Mouse (Mus musculus) neural tube, embryonic 15.5 days (tissue): ENCODE results near the gene Syt12. TPM values are rescaled to one million over a fixed set of nuclear protein-coding genes. Genes with fewer than 3 reads are reported as not detected.
A peak's percentile ranks its signal among the peaks of the same experiment; 100 is the strongest.
"Not testable (repeated sequence)": the region's sequence is repeated elsewhere in the genome, so short reads cannot be mapped to it uniquely, and the experiment has no call there.

Source experiments
- ATAC-seq: fragments of 200-750 bp; cut with Nextera tagmentation; 2 replicates; pipeline ENCODE4 v1.8.0; 2017; ENCODE audit warnings: mild to moderate bottlenecking, moderate TSS enrichment, moderate library complexity; ENCODE audit not compliant: low FRiP score
- H3K27ac ChIP-seq: fragments of 300-500 bp; sonication (generic); replicated peaks from 2 replicates; pipeline ENCODE4 v1.5.1; 2015; ENCODE audit warnings: mild to moderate bottlenecking, inconsistent platforms
- H3K27me3 ChIP-seq: fragments of 300-500 bp; sonication (generic); replicated peaks from 2 replicates; pipeline ENCODE4 v1.6.1; 2015; ENCODE audit warnings: inconsistent platforms
- H3K36me3 ChIP-seq: fragments of 300-500 bp; sonication (generic); 2 replicates; pipeline ENCODE4 v1.6.1; 2015; ENCODE audit warnings: inconsistent platforms
- H3K4me1 ChIP-seq: fragments of 300-500 bp; sonication (generic); 2 replicates; pipeline ENCODE4 v1.6.1; 2015; ENCODE audit warnings: inconsistent platforms
- H3K4me2 ChIP-seq: fragments of 300-500 bp; sonication (generic); 2 replicates; pipeline ENCODE4 v1.6.1; 2015; ENCODE audit warnings: inconsistent platforms, mild to moderate bottlenecking, moderate library complexity
- H3K4me3 ChIP-seq: fragments of 300-500 bp; sonication (generic); replicated peaks from 2 replicates; pipeline ENCODE4 v1.5.1; 2015; ENCODE audit warnings: mild to moderate bottlenecking, inconsistent platforms
- H3K9ac ChIP-seq: fragments of 300-500 bp; sonication (generic); replicated peaks from 2 replicates; pipeline ENCODE4 v1.6.1; 2015; ENCODE audit warnings: mild to moderate bottlenecking, inconsistent platforms
- H3K9me3 ChIP-seq: fragments of 300-500 bp; sonication (generic); replicated peaks from 2 replicates; pipeline ENCODE4 v1.6.1; 2016; ENCODE audit warnings: inconsistent platforms
- WGBS: fragments of 180-500 bp; shearing (Covaris S2); methylation state at CpG from one replicate; pipeline ENCODE4 v1.1.7; 2015; ENCODE audit warnings: mixed read lengths; 5-methylcytosine and 5-hydroxymethylcytosine counted together
- polyA plus RNA-seq: library from polyadenylated mRNA; unstranded; fragments of >200 nt; fragmentation: Nextera tagmentation; extraction: Ambion mirVana; gene quantifications from 2 replicates; pipeline ENCODE4 v1.2.1, GENCODE M21; 2015

Gene Syt12
- polyA plus RNA-seq, 1 experiment from 2014 or later = 8.8 TPM

DNA sequence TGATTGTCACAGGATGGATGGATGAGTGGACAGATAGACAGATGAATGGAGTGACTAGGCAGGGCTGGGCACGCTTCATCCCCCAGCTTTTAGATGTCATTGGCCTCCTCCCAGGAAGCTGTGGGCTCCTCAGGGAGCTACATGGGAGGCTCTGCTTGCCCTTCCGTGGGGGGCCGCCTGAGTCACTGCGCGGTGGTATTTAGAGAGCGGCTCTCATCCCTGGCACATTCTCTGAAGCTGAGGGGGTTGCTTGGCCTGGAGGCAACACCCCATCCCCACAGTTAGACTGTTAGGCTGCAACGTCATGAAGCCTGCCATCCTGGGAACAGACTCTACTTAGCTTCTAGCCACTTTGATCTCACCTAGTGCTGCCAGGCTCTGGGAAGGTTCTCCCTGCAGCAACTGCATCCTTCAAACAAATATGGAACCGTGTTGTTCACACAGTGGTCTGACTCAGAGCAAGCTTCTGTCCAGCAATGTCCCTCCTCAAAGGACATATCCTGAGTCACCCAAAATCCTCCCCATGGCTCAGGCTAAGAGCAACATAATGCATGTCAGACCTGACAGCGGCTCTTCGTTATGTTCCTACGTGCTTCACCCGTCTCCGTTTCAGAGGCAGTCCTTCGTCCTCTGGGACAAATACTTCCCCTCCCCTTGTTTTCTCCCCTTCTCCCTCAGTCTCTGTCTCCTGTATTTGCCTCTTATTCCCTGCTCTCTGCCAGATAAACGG, 22.0 kb downstream of the Syt12 start:
- Histone ChIP-seq H3K9ac (no peak overlapping the region), H3K4me2 (no peak overlapping the region), H3K27ac (no peak overlapping the region), H3K36me3 (no peaks in the 10 kb centered on the region), H3K27me3 (no peaks in the 10 kb centered on the region), H3K9me3 (no peaks in the 10 kb centered on the region), H3K4me3 (no peak overlapping the region), H3K4me1 (peaks cover 8% of the 10 kb centered on the region; the same call in 1 of the 2 replicates)
- WGBS = 83% methylated on average over 15 of the region's 15 CpGs
- no peak for ATAC-seq

DNA sequence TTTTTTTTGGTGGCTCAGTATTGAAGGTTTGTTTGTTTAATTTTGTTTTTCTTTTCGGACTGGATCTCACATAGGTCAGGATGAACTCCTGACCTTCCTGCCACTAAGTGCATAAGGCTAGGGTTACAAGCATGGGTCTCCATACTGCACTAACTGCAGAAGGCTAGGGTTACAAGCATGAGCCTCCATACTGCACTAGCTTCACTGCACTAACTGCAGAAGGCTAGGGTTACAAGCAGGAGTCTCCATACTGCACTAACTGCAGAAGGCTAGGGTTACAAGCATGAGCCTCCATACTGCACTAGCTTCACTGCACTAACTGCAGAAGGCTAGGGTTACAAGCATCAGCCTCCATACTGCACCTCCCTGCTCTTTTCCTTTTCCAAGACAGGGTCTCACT, 23.2 kb downstream of the Syt12 start:
- H3K9ac ChIP-seq, H3K9me3 ChIP-seq, H3K27me3 ChIP-seq, H3K4me1 ChIP-seq, H3K36me3 ChIP-seq, H3K4me2 ChIP-seq, ATAC-seq, H3K4me3 ChIP-seq, H3K27ac ChIP-seq: not testable (repeated sequence)
- 61% methylated on average over 1 of the region's 1 CpGs for WGBS

DNA sequence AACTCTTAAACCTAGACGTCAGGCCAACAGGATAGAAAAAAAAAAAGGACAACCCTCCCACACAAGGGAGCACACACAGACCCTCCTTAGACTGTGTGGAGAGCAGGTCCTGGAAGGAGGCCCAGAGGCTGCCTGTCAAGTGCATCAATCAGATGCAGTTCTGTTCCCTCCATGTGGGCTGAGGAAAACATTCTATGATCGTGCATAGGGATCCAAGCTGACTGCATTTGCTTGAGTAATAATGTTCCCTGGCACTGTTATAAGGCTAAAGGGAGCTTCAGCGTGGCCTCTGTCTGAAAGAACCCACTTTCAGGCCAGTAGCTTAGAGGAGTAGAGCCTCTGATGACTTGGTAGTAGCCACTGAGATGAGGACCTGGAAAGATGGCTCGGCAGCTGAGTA, 24.7 kb downstream of the Syt12 start:
- ATAC-seq = no peak
- WGBS = 55% methylated on average over 4 of the region's 4 CpGs
- peaks cover 8% of the 10 kb centered on the region; the same call in 1 of the 2 replicates for H3K4me1 ChIP-seq
- H3K9ac ChIP-seq = no peak overlapping the region
- H3K27ac ChIP-seq = no peak overlapping the region
- H3K9me3 ChIP-seq = no peaks in the 10 kb centered on the region
- H3K4me3 ChIP-seq = no peak overlapping the region
- H3K4me2 ChIP-seq = no peak overlapping the region
- no peaks in the 10 kb centered on the region for H3K27me3 ChIP-seq
- no peaks in the 10 kb centered on the region for H3K36me3 ChIP-seq

DNA sequence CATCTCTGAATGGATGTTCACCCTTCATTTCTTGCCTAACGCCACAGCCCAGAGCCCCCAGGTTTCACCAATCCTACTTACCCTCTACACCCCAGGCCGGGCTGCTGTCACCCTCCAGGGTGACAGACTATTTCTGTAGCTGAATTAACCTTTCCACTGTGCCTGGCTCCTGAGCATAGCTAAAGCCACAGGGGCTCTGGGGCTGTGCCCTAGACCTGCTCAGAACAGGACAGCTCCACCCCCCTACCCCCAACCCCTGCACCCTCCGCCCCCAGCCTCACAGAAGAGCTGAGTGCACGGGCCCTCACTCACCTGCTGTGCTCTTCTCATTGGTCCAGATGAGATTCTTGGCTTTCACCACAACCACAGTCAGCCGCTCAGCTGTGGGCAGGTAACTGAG, 25.3 kb downstream of the Syt12 start:
- 32% methylated on average over 5 of the region's 5 CpGs for WGBS
- Histone ChIP-seq H3K9me3 (no peaks in the 10 kb centered on the region), H3K27me3 (no peaks in the 10 kb centered on the region), H3K27ac (no peak overlapping the region), H3K9ac (no peak overlapping the region), H3K4me1 (peaks cover 8% of the 10 kb centered on the region; the same call in 1 of the 2 replicates), H3K36me3 (no peaks in the 10 kb centered on the region), H3K4me2 (no peak overlapping the region), H3K4me3 (no peak overlapping the region)
- no peak for ATAC-seq

DNA sequence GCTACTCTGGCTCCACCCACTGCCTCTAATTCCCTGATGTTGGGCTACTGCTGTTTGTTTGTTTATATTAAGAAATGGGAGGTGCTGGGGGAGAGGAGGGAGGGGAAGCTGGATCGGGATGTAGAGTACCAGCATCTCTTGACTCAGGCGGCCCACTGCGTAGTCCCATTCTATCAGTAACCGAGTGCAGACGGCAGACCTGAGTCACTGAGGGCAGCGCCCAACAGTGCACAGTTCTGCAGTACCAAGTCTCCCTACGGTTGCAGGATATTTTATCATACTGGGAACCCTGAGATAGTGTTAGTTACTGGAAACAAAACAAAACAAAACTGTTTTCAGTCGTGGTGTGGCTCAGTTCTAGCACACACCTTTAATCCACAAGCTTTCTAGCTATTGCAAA, 26.1 kb downstream of the Syt12 start:
- ATAC-seq = no peak

DNA sequence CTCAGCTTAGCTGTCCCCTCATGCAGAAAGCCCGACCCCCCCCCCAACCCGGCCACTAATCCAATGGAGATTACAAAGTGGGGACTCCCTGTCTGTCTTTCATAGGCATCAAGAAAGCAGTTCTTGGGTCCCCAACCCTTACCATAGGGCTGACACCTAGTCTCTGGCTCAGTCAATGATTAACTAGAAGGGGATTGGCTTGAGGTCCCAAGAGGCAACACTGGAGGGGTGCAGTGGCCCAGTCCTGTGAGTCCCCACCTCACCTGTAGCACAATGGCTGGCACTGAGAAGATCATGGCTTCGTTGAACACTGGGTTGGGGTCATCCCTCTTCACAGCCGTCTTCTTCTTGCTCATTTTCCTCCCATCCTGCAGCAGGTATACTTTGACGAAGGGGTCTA, 26.6 kb downstream of the Syt12 start:
- Histone ChIP-seq H3K27ac (no peak overlapping the region), H3K4me3 (no peak overlapping the region), H3K9me3 (no peaks in the 10 kb centered on the region), H3K27me3 (no peaks in the 10 kb centered on the region), H3K4me2 (no peak overlapping the region), H3K4me1 (peaks cover 5% of the 10 kb centered on the region; the same call in 1 of the 2 replicates), H3K36me3 (no peaks in the 10 kb centered on the region), H3K9ac (no peak overlapping the region)
- no peak for ATAC-seq
- 71% methylated on average over 5 of the region's 5 CpGs for WGBS

More for the DNA sequence above, 26.1 kb downstream of the Syt12 start:
- Histone ChIP-seq H3K4me2 (no peak overlapping the region), H3K27me3 (no peaks in the 10 kb centered on the region), H3K27ac (no peak overlapping the region), H3K36me3 (no peaks in the 10 kb centered on the region), H3K4me3 (no peak overlapping the region), H3K9ac (no peak overlapping the region), H3K4me1 (peaks cover 5% of the 10 kb centered on the region; the same call in 1 of the 2 replicates), H3K9me3 (no peaks in the 10 kb centered on the region)
- 78% methylated on average over 8 of the region's 8 CpGs for WGBS

DNA sequence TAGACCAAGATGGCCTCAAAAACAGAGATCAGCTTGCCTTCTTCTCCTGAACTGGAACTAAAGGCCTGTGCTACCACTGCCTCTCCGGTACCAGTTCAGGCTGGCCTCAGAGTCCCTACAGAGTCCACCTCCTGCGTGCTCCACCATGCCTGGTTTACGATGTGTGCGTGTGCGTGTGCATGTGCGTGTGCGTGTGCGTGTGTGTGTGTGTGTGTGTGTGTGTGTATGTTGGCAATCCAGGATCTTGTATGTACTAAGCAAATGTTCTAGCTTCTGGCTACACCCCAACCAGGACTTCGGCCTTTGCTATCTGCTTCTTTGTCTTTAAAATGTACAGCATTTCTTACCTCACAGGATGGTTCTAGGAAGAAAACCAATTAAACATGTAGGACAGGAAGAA, 28.0 kb downstream of the Syt12 start:
- Histone ChIP-seq H3K9me3 (no peaks in the 10 kb centered on the region), H3K4me1 (peaks cover 5% of the 10 kb centered on the region; the same call in 1 of the 2 replicates), H3K4me2 (no peak overlapping the region), H3K4me3 (no peak overlapping the region), H3K9ac (no peak overlapping the region), H3K27me3 (no peaks in the 10 kb centered on the region), H3K27ac (no peak overlapping the region), H3K36me3 (no peaks in the 10 kb centered on the region)
- WGBS = 96% methylated on average over 9 of the region's 9 CpGs
- ATAC-seq = no peak

DNA sequence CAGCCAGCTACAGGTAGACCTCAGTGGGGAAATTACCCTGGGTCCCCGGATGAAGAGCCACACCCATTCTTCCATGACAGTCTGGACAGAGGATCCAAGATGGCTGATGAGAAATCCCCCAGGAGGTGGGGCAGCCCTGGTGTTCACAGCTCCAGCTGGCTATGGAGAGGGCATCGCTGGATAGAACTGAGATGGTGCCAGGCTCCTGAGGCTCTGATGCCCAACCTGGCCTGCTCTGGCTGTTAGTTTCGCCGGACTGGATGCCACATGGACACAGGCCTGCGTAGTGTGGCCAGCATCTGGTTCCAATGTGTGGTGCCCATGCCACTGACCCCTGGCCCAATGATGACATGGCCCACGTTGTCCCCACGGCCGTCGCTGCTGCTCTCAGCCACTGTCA, 29.8 kb downstream of the Syt12 start:
- H3K4me3 ChIP-seq = no peak overlapping the region
- no peak overlapping the region for H3K27ac ChIP-seq
- WGBS = 92% methylated on average over 9 of the region's 9 CpGs
- peaks cover 5% of the 10 kb centered on the region; the same call in 1 of the 2 replicates for H3K4me1 ChIP-seq
- H3K27me3 ChIP-seq = no peaks in the 10 kb centered on the region
- no peaks in the 10 kb centered on the region for H3K9me3 ChIP-seq
- H3K36me3 ChIP-seq = no peaks in the 10 kb centered on the region
- no peak overlapping the region for H3K9ac ChIP-seq
- no peak for ATAC-seq
- no peak overlapping the region for H3K4me2 ChIP-seq

DNA sequence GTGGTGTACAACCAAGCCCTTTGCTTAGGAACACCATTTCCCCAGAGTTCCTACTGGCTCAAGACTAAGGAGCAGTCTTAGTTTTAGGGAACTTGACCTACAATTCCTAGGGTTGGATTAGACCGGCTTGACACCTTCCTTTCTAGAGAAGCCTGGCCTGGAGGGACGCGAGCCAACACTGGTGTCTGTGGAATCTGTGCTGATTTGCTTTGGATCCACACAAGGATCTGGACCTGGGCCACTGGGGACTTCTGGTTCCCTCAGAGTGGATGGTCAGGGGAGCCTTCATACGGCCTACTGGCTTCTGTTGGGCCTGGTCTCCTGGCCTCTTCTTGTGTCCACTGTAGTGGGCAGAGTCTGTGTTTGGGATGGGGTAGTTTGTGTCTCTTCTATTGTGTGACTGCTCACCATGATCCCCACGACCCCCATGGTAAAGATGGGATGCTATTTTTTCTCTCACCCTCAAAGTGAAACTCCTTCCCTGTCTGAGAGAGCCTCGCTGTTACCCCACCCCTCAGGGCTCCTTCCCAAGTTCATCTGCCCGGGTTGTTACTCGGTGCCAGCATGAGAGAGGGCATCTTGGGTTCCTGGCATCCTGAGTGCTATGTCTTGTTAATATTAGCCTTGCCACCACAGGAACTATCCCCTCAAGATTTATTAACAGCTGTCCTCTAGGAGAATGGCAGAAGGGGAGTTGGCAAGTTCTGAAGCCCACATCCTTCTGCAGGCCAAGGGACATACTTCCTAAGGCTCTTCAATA, 30.4 kb downstream of the Syt12 start:
- Histone ChIP-seq H3K27me3 (no peaks in the 10 kb centered on the region), H3K4me2 (no peak overlapping the region), H3K4me1 (peaks cover 7% of the 10 kb centered on the region; the same call in 1 of the 2 replicates), H3K36me3 (no peaks in the 10 kb centered on the region), H3K27ac (no peak overlapping the region), H3K4me3 (no peak overlapping the region), H3K9ac (no peak overlapping the region), H3K9me3 (no peaks in the 10 kb centered on the region)
- WGBS = 89% methylated on average over 8 of the region's 8 CpGs
- no peak for ATAC-seq

DNA sequence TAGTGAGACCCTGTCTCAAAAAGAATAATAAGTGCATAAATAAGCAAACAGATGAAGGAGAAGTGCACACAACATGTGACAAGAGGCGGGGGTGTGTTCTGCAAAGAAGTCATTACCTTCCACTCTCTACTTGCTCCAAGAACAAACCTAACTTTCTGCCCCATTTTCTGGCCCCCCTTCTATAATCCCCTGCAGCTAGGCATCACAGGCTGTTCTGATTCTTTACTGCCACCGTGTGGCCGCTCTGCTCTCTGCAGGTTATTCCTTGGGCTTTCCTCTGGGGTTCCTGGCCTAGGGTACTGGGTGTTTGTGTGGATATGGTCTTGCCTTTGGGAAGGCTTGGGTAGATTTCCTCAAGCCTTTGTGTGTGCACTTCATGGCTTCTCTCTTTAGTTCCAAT, 34.8 kb downstream of the Syt12 start:
- peak; percentile 36; the same call in 1 of the 2 replicates for ATAC-seq
- Histone ChIP-seq H3K27me3 (peaks cover 31% of the 10 kb centered on the region), H3K4me3 (no peak overlapping the region), H3K27ac (no peak overlapping the region), H3K4me1 (peaks cover 30% of the 10 kb centered on the region), H3K9ac (no peak overlapping the region), H3K9me3 (no peaks in the 10 kb centered on the region), H3K4me2 (no peak overlapping the region), H3K36me3 (no peaks in the 10 kb centered on the region)
- 13% methylated on average over 3 of the region's 3 CpGs for WGBS

DNA sequence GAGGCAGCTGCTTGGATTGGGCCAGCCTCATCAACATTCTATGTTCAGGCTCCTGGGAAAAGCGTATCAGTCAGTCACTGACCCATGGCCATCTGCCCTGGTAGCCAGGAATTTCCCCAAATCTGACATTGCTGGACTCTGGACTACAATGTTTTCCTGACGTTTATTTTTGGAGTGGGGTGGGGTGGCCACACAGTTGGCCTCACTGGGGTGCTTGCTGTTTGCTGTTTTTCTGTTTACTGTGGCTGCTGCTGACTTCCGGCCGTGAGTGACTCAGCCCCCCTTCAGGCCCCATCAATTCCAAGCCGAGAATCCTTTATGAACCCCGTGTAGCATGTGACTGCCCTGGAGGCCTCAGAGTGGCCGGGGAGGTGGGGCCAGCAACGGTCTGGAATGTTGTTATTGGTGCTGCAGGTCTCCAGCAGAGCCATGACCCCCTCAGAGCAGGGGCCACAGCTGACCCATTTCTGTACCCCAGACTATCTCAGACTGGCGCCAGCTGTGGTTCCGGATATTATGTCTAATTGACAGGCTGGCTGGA, 35.6 kb downstream of the Syt12 start:
- Histone ChIP-seq H3K9me3 (no peaks in the 10 kb centered on the region), H3K27me3 (peaks cover 31% of the 10 kb centered on the region), H3K36me3 (no peaks in the 10 kb centered on the region), H3K4me1 (peaks cover 30% of the 10 kb centered on the region), H3K4me2 (no peak overlapping the region), H3K4me3 (no peak overlapping the region), H3K27ac (no peak overlapping the region), H3K9ac (no peak overlapping the region)
- WGBS = 25% methylated on average over 10 of the region's 10 CpGs
- no peak for ATAC-seq
